Mouse (Mus musculus): Measurements from ENCODE around the gene Erp44.

Erp44 gene

GRCm38 (mm10) chr4:48279498-48280134 lies at the start of gene Erp44, which contains the start of gene Invs:
Gene Erp44, minus strand, starts transcription at chr4:48279558.
Gene Invs, plus strand, starts transcription at chr4:48279760.
- DNase-seq: peak; percentile 89

- DNase-seq: no peak
Measured at GRCm38 (mm10) chr4:48328042-48328441, 48.7 kb upstream of the Erp44 start.

- DNase-seq: no peak
Measured at GRCm38 (mm10) chr4:48327192-48327591, 47.8 kb upstream of the Erp44 start.

GRCm38 (mm10) chr4:48322095-48322494 lies 42.7 kb upstream of the Erp44 start:
- DNase-seq: no peak

- DNase-seq: no peak
Measured at GRCm38 (mm10) chr4:48321276-48321675, 41.9 kb upstream of the Erp44 start.

- no peak for DNase-seq
Measured at GRCm38 (mm10) chr4:48316036-48316435, 36.7 kb upstream of the Erp44 start.

GRCm38 (mm10) chr4:48314814-48315213 lies 35.5 kb upstream of the Erp44 start:
- DNase-seq: no peak

GRCm38 (mm10) chr4:48287086-48287757 lies 7.9 kb upstream of the Erp44 start:
- DNase-seq: no peak

GRCm38 (mm10) chr4:48281121-48281520 lies 1.8 kb upstream of the Erp44 start:
- DNase-seq: no peak

- no peak for DNase-seq
Measured at GRCm38 (mm10) chr4:48278757-48279497, 431 bp downstream of the Erp44 start.

- no peak for DNase-seq
Measured at GRCm38 (mm10) chr4:48277011-48277410, 2.3 kb downstream of the Erp44 start.

- DNase-seq: no peak
Measured at GRCm38 (mm10) chr4:48275736-48276135, 3.6 kb downstream of the Erp44 start.

GRCm38 (mm10) chr4:48273119-48273829 lies 6.1 kb downstream of the Erp44 start:
- no peak for DNase-seq

GRCm38 (mm10) chr4:48271838-48272237 lies 7.5 kb downstream of the Erp44 start:
- DNase-seq: no peak

GRCm38 (mm10) chr4:48270532-48270931 lies 8.8 kb downstream of the Erp44 start:
- DNase-seq: no peak

- DNase-seq: no peak
Measured at GRCm38 (mm10) chr4:48268127-48268526, 11.2 kb downstream of the Erp44 start.

- DNase-seq: no peak
Measured at GRCm38 (mm10) chr4:48267683-48268082, 11.7 kb downstream of the Erp44 start.

GRCm38 (mm10) chr4:48258045-48258444 lies 21.3 kb downstream of the Erp44 start:
- DNase-seq: no peak

GRCm38 (mm10) chr4:48253266-48253665 lies 26.1 kb downstream of the Erp44 start:
- DNase-seq: no peak

- DNase-seq: no peak
Measured at GRCm38 (mm10) chr4:48244280-48244679, 35.1 kb downstream of the Erp44 start.

GRCm38 (mm10) chr4:48243737-48244136 lies 35.6 kb downstream of the Erp44 start:
- DNase-seq: no peak

GRCm38 (mm10) chr4:48242482-48242881 lies 36.9 kb downstream of the Erp44 start:
- DNase-seq: no peak

- no peak for DNase-seq
Measured at GRCm38 (mm10) chr4:48239046-48239445, 40.3 kb downstream of the Erp44 start.

Measured in thymus, postnatal 25 days (tissue).